Mouse (Mus musculus): ENCODE measurements around the gene Fads6.

DNA sequence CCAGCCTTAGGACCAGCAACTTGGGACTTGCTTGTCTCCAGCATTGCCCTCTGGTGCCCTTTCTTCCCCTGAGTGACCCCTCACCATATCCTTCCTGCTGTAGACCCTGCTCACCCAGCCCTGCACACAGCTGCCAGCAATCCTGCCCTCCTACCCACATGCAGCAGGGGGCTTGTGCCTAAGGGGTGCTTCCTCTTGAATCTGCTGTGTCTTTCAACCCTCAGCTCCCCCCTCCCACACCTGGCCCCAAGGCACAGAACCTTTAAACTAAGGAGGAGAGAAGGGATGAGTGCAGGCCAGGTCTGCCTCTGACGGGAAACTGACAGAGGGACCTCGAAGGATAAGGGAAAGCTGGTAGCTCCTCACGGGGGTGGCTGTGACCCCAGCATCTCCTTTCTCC lies 54.7 kb downstream of the Fads6 start:
- TF ChIP-seq POLR2A (IDR thresholded peaks at IDR 0.05; ENCODE audit: low read depth, low read length): no peak
- no peak for TF ChIP-seq CTCF (IDR thresholded peaks at IDR 0.05; ENCODE audit: extremely low read depth, insufficient read depth, insufficient read length, insufficient replicate concordance)

All from spleen, adult 2 months (tissue).